Mouse (Mus musculus) thymus, adult 18-20 months (tissue): ENCODE results near the gene Olfr922.

ENCODE experiments used
- DNase-seq, 2 experiments: peaks; one replicate each; pipeline ENCODE4 v3.0.0; 2022; ENCODE audit warnings: mixed read lengths in 2 of 2

Olfr922 gene

GRCm38 (mm10) chr9:38814314-38814713 lies at the start of gene Olfr922:
Olfr922 (plus strand) TSS chr9:38814614.
- DNase-seq, result no peak

- DNase-seq, result no peak
These were observed 41.6 kb upstream of the Olfr922 start, which contains the start of gene Olfr921 for GRCm38 (mm10) chr9:38772768-38773167. Olfr921 (plus strand) TSS chr9:38773068.

- no peak for DNase-seq
These were observed 21.7 kb upstream of the Olfr922 start for GRCm38 (mm10) chr9:38792689-38793088.

GRCm38 (mm10) chr9:38805696-38806095 lies 8.7 kb upstream of the Olfr922 start:
- no peak for DNase-seq

- DNase-seq, result no peak
These were observed 1.1 kb downstream of the Olfr922 start for GRCm38 (mm10) chr9:38815458-38815986.

GRCm38 (mm10) chr9:38826245-38826644 lies 11.8 kb downstream of the Olfr922 start, which contains the start of gene Olfr923:
Olfr923 (plus strand) TSS chr9:38826545.
- DNase-seq, result no peak

- DNase-seq, result no peak
These were observed 18.6 kb downstream of the Olfr922 start for GRCm38 (mm10) chr9:38833027-38833426.

- DNase-seq, result no peak
These were observed 29.7 kb downstream of the Olfr922 start, which contains the start of gene Olfr924 for GRCm38 (mm10) chr9:38844149-38844548. Olfr924 (plus strand) TSS chr9:38844449.

GRCm38 (mm10) chr9:38854760-38855159 lies 40.3 kb downstream of the Olfr922 start, which contains the start of gene Olfr26:
Olfr26 (plus strand) TSS chr9:38855060.
- no peak for DNase-seq
